Mouse (Mus musculus): Measurements from ENCODE around the gene Insm1.

The Insm1 gene

GRCm38 (mm10) chr2:146223176-146223905, 1.6 kb downstream of the Insm1 start:
- intact Hi-C loops (cut with DNase I): no loop called here

- intact Hi-C loops (cut with DNase I): no loop called here
These were observed 2.4 kb downstream of the Insm1 start for GRCm38 (mm10) chr2:146224141-146224540.

GRCm38 (mm10) chr2:146225818-146226217, 4.1 kb downstream of the Insm1 start:
- intact Hi-C loops (cut with DNase I): no loop called here

- intact Hi-C loops (cut with DNase I): no loop called here
These were observed 4.8 kb downstream of the Insm1 start for GRCm38 (mm10) chr2:146226484-146226883.

DNA sequence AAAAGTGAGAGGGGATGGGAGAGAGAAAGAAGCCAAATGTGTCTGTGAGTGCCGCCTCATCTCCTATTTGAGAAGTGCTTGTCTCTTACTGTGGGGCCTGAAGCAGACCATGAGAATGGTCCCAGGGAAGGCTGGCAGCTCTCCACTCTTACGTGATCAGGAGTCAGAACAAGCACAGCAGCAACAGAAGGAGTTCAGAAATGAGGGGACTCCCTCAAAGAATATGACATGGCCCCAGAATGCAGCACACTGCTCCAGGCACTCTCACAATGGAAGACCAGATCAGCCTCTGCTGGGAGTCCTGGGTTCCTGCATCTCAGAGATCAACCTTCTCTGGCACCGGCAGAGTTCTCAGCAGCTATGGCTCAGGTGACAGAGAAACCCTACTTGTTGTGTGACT, 5.9 kb downstream of the Insm1 start:
- intact Hi-C loops (cut with DNase I): no loop called here

- intact Hi-C loops (cut with DNase I): no loop called here
These were observed 6.7 kb downstream of the Insm1 start for GRCm38 (mm10) chr2:146228435-146228834.

DNA sequence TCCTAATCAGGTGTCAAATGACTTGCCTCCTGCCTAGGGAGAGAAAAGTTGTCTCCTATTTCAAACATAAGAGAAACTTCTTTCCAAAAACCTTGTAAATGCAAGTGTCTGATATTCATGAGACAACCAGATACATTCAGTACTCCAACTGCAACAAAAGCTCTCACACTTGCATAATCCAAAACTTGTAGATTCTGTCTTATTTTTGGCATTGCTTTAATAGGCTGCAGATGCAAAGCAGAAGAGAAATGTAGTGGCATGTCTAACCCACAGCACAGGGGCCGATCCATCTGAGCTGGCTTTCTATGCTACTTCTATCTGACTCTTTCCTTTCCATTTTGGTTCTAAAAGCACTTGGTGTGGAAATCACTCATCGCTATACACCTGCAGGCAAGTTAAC, 9.8 kb downstream of the Insm1 start:
- intact Hi-C loops (cut with DNase I): no loop called here

- intact Hi-C loops (cut with DNase I): no loop called here
These were observed 17.6 kb downstream of the Insm1 start for GRCm38 (mm10) chr2:146239196-146239747.

GRCm38 (mm10) chr2:146244049-146244448, 22.3 kb downstream of the Insm1 start:
- intact Hi-C loops (cut with DNase I): no loop called here

- intact Hi-C loops (cut with DNase I): no loop called here
These were observed 23.7 kb downstream of the Insm1 start for GRCm38 (mm10) chr2:146245401-146245800.

- intact Hi-C loops (cut with DNase I): no loop called here
These were observed 24.8 kb downstream of the Insm1 start for GRCm38 (mm10) chr2:146246409-146247075.

GRCm38 (mm10) chr2:146247576-146247975, 25.9 kb downstream of the Insm1 start:
- intact Hi-C loops (cut with DNase I): no loop called here

- intact Hi-C loops (cut with DNase I): no loop called here
These were observed 27.3 kb downstream of the Insm1 start for GRCm38 (mm10) chr2:146249033-146249432.

- intact Hi-C loops (cut with DNase I): no loop called here
These were observed 28.6 kb downstream of the Insm1 start for GRCm38 (mm10) chr2:146250236-146250904.

DNA sequence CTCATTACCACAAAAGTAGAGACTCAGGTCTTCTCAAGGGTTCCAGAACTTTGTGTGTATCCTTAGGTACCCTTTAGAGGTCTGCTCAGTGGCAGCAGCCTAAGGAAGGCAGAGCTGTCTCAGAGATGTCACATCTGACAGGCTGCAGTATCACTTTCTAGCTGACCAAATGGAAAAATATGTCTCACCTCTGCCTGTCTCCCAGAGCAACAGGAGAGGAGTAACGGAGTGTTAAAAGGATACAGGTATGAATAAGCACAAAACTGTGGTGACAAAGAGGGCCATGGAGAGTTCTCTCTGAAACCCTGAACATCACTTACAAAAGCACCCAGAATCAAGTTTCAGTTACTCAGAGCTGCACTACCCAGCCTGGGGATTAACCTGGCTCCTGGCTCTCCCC, 32.7 kb downstream of the Insm1 start:
- intact Hi-C loops (cut with DNase I): no loop called here

GRCm38 (mm10) chr2:146255636-146256035, 33.9 kb downstream of the Insm1 start:
- intact Hi-C loops (cut with DNase I): loop anchor here (2.0 to 5.0 kb wide), 2 partner anchors 41 to 298 kb away; no protein-coding TSS in a partner anchor

GRCm38 (mm10) chr2:146256321-146256875, 34.7 kb downstream of the Insm1 start:
- intact Hi-C loops (cut with DNase I): loop anchor here (2.0 to 5.0 kb wide), 2 partner anchors 42 to 299 kb away; no protein-coding TSS in a partner anchor

- intact Hi-C loops (cut with DNase I): loop anchor here (2.0 to 5.0 kb wide), 2 partner anchors 42 to 300 kb away; no protein-coding TSS in a partner anchor
These were observed 35.3 kb downstream of the Insm1 start for GRCm38 (mm10) chr2:146257037-146257436.

DNA sequence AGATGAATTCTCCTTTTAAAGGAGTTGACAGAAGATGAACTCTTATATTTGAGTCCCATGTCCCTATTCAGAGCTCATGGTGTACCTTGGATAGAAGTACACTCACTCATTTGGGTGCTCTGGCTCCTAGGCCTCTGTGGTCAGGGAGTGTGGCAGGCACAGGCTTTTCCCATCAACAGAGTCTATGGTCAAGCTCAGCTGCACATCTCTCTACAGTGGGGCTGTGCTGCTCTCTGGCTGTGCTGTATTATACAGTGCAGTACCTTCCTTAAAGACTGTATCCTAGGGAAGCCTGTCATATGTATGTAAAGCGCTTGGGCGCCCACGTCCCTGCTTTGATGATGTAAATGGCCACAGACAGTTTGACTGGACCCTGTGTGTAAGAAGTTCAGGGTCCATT, 35.9 kb downstream of the Insm1 start:
- intact Hi-C loops (cut with DNase I): loop anchor here (2.0 to 5.0 kb wide), 2 partner anchors 43 to 300 kb away; no protein-coding TSS in a partner anchor

DNA sequence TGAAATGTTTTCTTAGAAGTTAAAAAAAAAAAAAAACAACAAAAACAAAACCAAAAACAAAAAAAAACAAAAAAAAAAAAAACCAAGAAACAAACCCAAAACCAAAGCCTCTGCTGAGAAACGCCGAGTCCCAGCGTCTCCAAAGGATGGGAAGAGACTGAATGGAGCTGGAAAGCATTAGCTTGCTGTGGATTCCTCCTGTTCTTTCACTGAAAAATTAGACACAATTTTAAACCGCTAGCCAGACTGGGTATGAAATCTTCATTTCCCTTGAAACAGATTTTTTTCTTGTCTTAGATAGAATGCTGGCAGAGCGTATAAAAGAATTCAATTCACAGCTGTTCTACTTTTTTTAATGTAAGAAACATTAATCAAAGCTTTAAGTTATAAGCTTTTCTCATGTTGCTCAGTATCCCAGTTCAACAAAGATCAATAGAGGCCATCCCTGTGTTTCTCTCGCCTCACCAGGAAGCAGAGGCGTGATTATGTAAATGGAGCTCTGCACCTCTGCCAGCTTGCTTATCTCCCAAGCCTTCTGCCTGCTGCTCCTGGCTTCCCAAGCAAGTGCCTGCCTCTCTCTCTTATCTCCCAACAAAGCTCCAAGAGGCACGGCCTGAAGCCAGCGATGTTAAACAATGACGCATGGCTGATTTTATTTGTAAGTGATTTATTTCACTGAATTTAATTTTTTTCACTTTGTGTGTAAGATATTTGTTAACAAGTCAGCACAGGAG, 37.2 kb downstream of the Insm1 start:
- intact Hi-C loops (cut with DNase I): loop anchor here (5.0 kb wide), 1 partner anchor 302 kb away; no protein-coding TSS in a partner anchor

Data from adrenal gland (tissue).